Mouse (Mus musculus): Measurements from ENCODE around the gene Adamtsl1.

The Adamtsl1 gene

DNA sequence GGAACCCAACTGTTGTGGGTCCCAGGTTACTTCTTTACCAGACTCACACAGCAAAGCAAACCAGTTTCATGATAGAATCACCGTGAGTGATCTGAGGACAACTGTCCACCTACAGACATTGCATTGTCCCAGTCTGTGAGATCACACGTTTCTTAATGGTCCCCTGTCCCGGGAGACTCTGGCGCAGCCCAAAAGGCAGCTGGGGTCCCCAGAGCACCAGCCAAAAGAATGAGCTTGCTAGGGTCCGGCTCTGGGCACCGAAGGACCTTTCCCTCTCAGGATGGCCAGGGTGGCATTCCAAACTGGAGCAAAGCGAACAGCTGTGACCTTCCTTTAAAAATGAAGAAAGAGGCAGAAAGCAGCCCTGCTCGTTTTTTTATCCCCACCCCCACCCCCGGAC is at the start of gene Adamtsl1:
Gene Adamtsl1, plus strand, starts transcription at position 381 of the 400 bp plus-strand sequence.
- no peak for DNase-seq (ENCODE audit: low read depth in 2 of 2, low spot score in 2 of 2)

DNA sequence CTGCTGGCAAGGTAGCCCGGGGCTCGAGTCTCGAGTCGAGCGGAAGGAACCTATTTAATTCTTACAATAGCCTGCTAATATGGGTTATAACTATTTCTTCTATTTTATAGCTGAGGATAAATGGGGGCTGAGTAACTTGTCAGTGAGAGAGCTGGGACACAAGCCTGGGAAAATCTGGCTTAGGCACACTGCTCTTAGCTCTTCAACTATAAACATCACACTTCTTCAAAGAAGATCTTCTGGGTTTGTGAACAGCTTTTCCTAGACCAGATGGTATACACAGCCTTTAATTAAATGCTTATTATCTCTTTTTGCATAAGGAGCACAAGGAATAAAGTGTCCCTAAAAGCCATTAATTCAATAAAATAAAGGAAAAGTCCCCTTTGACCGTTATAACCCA is 30.4 kb upstream of the Adamtsl1 start:
- DNase-seq (ENCODE audit: low read depth in 2 of 2, low spot score in 2 of 2), result no peak

GRCm38 (mm10) chr4:85486316-85486946 is 27.5 kb upstream of the Adamtsl1 start:
- DNase-seq (ENCODE audit: low read depth in 2 of 2, low spot score in 2 of 2), result no peak

- no peak for DNase-seq (ENCODE audit: low read depth in 2 of 2, low spot score in 2 of 2)
Measured at GRCm38 (mm10) chr4:85505718-85506117, 8.3 kb upstream of the Adamtsl1 start.

- no peak for DNase-seq (ENCODE audit: low read depth in 2 of 2, low spot score in 2 of 2)
Measured at GRCm38 (mm10) chr4:85506976-85507375, 7.0 kb upstream of the Adamtsl1 start.

GRCm38 (mm10) chr4:85507491-85507890 is 6.5 kb upstream of the Adamtsl1 start:
- no peak for DNase-seq (ENCODE audit: low read depth in 2 of 2, low spot score in 2 of 2)

DNA sequence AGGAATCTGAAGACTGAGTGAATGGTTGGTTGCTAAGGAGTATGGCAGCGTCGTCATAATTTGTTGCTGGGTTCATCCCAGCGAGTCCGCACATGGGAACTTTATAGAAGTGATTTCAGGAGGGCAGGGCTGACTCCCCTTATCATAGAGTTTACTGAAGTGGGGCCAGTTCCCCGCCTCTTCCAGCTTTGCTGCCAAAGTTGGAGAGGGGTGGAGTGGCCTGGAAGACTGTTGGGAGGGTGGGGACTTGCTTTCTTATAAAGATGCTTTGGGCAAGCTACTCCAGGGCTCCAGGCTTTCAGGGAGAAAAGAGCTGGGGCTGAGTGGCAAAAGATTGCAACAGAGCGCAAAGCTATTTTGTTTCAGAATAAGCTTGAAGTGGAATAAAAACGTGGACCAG is 684 bp upstream of the Adamtsl1 start:
- DNase-seq (ENCODE audit: low read depth in 2 of 2, low spot score in 2 of 2), result no peak

DNA sequence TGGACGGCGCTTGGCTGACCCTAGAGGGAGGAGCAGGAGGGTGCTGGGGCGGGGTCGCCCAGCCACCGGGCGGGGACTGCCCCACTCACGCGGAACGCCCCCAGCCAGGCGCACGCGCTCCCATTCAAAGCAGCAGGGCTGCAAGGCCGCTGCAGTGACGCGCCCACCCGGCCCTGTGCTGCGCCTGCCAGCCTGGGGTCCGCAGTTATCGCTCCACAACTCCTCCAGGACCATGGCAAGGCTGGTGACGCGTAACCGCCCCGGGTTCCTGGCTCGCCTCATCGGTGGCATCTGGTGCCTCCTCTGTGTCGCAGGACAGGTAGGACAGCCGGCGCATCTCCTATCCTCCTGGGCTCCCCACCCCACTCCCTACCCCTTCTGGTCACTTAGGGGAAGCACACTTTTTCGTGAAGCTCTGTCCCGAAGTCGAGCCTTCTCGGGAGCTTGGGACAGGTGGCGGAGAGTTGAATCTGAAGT is 271 bp downstream of the Adamtsl1 start:
- DNase-seq (ENCODE audit: low read depth in 2 of 2, low spot score in 2 of 2), result no peak

- no peak for DNase-seq (ENCODE audit: low read depth in 2 of 2, low spot score in 2 of 2)
Measured at GRCm38 (mm10) chr4:85526966-85527566, 13.1 kb downstream of the Adamtsl1 start.

DNA sequence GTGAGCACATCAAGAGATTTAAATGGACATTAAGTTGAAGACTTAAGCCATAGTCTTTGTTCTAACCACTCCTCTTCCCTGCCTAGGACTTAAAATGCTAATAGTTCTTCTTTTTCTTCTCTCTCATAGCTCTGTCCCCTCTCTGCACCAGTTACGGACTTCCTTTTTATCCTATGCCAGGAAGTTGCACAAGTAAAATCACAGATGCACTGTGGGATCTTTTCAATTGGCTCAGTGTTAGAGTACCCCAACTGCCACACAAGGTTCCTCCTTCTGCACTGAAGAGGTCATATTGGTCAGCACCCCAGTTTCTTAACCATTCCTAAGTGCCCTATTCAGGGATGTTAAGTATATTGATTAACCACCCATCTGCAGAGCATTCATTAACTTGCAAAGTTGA is 15.9 kb downstream of the Adamtsl1 start:
- DNase-seq (ENCODE audit: low read depth in 2 of 2, low spot score in 2 of 2), result no peak

DNA sequence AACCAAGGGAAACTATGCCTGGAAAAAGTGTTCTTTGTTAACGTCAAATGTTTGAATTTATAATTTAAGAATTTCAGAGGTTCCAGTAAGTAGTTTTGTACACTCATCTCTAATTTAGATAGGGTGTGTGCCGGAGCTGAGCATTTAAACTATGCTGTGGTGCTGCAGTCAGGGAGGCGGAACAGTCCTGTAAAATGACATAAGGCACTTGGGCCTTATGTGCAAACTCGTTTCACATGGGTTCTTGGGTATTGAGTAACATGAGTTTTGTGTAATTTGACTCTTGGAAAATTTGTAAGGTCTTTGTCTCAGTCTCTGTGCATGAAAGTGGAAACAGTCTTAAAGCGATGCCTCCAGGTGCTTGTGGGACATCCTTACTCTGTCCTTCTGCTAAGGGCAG is 25.7 kb downstream of the Adamtsl1 start:
- DNase-seq (ENCODE audit: low read depth in 2 of 2, low spot score in 2 of 2), result no peak

GRCm38 (mm10) chr4:85543221-85543620 is 29.2 kb downstream of the Adamtsl1 start:
- no peak for DNase-seq (ENCODE audit: low read depth in 2 of 2, low spot score in 2 of 2)

GRCm38 (mm10) chr4:85554696-85555095 is 40.7 kb downstream of the Adamtsl1 start:
- no peak for DNase-seq (ENCODE audit: low read depth in 2 of 2, low spot score in 2 of 2)

- DNase-seq (ENCODE audit: low read depth in 2 of 2, low spot score in 2 of 2), result no peak
Measured at GRCm38 (mm10) chr4:85559753-85560152, 45.8 kb downstream of the Adamtsl1 start.

GRCm38 (mm10) chr4:85585426-85585825 is 71.5 kb downstream of the Adamtsl1 start:
- no peak for DNase-seq (ENCODE audit: low read depth in 2 of 2, low spot score in 2 of 2)

DNA sequence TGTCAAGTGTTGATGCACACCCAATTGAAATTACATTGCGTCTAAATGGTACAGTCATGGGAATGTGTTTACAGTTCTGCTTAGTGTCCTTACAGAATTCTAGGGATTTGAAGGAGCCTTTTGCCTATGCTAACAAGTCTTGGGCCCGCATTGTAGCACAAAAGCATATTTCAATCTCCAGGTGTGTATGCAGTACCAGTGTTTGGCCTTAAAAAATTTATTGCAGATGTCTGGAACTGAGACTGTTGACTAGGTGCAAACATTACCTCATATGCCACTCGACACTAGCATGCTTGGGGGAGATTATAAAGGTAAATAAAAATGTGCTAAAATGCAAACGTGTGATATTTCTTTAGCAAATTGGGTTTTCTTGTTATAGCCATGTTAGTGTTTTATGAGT is 75.0 kb downstream of the Adamtsl1 start:
- no peak for DNase-seq (ENCODE audit: low read depth in 2 of 2, low spot score in 2 of 2)

- DNase-seq (ENCODE audit: low read depth in 2 of 2, low spot score in 2 of 2), result no peak
Measured at GRCm38 (mm10) chr4:85591037-85591436, 77.1 kb downstream of the Adamtsl1 start.

DNA sequence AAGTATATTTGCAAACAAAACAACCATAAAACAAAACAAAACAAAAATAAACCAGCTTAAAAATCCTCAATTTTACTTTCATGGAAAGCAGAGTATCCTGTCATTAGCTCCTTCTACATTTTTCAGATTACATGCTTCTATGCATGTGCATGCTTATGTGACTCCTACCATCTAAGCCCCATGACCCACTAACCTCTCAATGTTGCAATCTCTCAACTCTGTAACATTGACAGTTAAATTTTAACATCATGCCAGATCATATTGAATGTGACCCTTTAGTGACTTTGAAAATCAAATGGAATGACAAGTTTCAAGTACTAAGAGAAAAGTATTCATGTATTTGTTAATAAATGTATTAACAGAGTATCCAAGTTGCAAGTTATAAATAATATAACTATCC is 80.2 kb downstream of the Adamtsl1 start:
- no peak for DNase-seq (ENCODE audit: low read depth in 2 of 2, low spot score in 2 of 2)

DNA sequence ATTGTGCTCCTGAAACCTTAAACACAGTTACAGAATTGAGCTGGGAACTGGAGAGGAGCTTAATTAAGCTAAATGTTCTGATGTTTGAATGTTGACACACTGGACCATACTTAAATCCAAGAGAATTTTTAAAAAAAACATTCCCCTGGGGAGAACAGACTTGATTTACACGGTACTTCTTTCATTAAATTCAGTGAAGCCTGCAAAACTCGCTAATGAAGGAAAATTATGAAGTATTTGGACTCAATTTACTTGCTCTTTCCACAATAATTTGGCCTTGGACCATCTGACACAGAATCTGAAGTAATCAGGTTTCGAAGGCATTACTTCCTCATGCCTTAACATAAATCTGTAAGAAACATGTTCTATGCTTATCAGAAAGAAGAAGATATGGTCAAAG is 99.4 kb downstream of the Adamtsl1 start:
- DNase-seq (ENCODE audit: low read depth in 2 of 2, low spot score in 2 of 2), result no peak

GRCm38 (mm10) chr4:85618746-85619145 is 104.8 kb downstream of the Adamtsl1 start:
- no peak for DNase-seq (ENCODE audit: low read depth in 2 of 2, low spot score in 2 of 2)

DNA sequence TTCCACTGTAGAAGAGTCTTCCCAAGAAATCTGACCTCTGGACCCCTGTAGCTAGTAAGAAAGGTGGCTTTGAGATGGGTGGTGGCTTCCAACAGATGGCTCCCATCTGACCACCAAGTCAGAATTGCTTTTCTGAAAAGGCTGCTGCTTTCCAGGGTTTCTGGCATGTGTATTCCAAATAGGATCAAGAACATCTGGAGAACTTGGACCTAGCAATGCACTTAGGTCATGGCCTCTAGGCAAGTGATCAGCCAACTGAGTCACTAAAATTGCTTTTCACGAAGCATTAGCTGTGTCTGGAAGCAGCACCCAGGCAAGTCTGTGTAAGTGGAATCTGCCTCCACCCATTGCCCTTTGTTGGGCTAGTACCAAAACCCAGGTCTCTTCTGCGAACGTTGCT is 105.3 kb downstream of the Adamtsl1 start:
- DNase-seq (ENCODE audit: low read depth in 2 of 2, low spot score in 2 of 2), result no peak

- no peak for DNase-seq (ENCODE audit: low read depth in 2 of 2, low spot score in 2 of 2)
Measured at GRCm38 (mm10) chr4:85629381-85629780, 115.4 kb downstream of the Adamtsl1 start.

DNA sequence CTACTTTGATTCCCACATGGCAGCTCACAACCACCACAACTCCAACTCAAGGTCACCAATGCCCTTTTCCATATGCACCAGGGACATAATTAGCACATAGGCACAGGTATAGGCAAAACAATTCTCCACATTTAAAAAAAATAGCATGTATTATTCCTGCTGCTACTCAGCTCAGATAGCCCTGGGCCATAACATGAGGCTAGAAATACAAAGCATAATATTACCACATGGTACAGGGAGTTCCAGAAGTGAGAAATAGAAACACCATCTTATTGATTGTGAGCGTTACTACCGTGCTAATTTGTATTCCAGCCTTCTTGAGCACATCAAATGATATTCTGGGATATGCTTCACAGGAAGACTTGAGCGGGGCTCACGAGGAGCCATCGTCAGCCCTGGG is 155.3 kb downstream of the Adamtsl1 start:
- no peak for DNase-seq (ENCODE audit: low read depth in 2 of 2, low spot score in 2 of 2)

Measured in CD8-positive naive resting alpha-beta T cell, adult 2 months (primary cell).